Mouse (Mus musculus): ENCODE data around the gene Mpped2. TPM values are rescaled to one million over a fixed set of nuclear protein-coding genes. Genes with fewer than 3 reads are reported as not detected.

Gene Mpped2
- polyA plus RNA-seq, 1 experiment from 2014 or later: 5.8 TPM

DNA sequence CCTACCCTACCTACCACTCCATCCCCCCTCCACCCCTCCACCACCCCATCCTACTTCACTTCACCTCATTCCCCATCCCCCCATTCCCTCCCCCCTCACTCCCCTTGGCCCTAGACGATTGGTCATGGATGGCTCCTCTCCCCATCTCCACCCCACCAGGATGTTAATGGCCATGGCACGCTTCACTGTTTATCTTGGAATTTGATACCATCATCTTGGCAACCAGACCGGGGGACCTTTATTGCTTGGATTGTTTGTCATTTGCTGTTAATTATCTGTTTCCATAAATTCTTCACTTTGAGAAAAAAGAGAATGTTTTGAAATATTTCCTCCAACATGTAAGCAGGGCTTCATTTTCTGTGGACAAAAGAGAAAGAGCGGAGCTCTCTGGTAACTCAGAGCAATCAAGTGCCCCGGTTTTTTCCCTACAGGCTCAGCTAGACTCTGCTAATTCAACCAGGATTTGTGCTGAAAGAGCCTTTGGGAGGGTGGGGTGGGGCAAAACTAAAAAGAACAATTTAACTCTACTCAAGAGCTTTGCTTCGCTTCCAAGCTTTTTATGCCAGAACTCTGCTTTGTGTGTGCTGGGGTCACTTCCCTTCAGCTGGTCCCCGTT is 17.9 kb downstream of the Mpped2 start:
- no peak for TF ChIP-seq EP300 (optimal IDR thresholded peaks at IDR 0.05)
- TF ChIP-seq CTCF (IDR thresholded peaks at IDR 0.05; ENCODE audit: low read depth): no peak
- H3K4me3 ChIP-seq (ENCODE audit: low read depth, low read length): no peak overlapping the region

DNA sequence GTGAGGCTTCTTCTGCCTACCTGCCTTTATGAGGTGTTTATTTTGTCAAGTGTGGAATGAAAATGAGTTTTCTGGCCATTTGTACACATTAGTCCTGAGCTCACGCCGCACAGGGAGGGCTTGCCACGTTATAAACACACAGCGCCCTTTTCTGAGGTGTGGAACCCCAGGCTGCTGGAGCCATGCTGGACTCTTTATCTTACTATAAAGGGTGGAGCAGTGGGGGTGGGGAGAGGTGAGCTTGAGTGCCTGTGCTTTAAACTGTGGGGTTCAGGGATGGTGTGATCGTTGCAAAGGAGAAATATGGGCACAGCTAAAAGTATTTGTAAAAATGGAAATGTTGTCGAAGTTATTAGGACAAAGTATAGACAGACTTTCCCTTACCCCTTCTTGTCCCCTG is 18.4 kb downstream of the Mpped2 start:
- H3K9me3 ChIP-seq (ENCODE audit: control insufficient read depth, low read length): no peaks in the 10 kb centered on the region
- no peaks in the 10 kb centered on the region for H3K36me3 ChIP-seq (ENCODE audit: control insufficient read depth, insufficient read depth, low read length)
- no peak overlapping the region for H3K4me3 ChIP-seq (ENCODE audit: low read depth, low read length)
- H3K27me3 ChIP-seq (ENCODE audit: control insufficient read depth, insufficient read depth, low read length): no peaks in the 10 kb centered on the region
- no peak overlapping the region for H3K27ac ChIP-seq (replicated peaks)
- DNase-seq (ENCODE audit: low spot score): no peak
- no peak overlapping the region for H3K4me2 ChIP-seq (replicated peaks; ENCODE audit: low read depth)
- no peak for ATAC-seq (ENCODE audit: low FRiP score, low TSS enrichment)
- no peaks in the 10 kb centered on the region for H3K4me1 ChIP-seq (replicated peaks; ENCODE audit: control insufficient read depth, insufficient read depth)
- TF ChIP-seq EP300 (optimal IDR thresholded peaks at IDR 0.05) (no peak), CTCF (IDR thresholded peaks at IDR 0.05; ENCODE audit: low read depth) (no peak)
- WGBS: 29% methylated on average over 6 of the region's 6 CpGs
- H3K9ac ChIP-seq (ENCODE audit: low read length): no peak overlapping the region

More for the DNA sequence above, 17.9 kb downstream of the Mpped2 start:
- no peak overlapping the region for H3K9ac ChIP-seq (ENCODE audit: low read length)
- no peak for DNase-seq (ENCODE audit: low spot score)
- no peak for ATAC-seq (ENCODE audit: low FRiP score, low TSS enrichment)
- no peaks in the 10 kb centered on the region for H3K9me3 ChIP-seq (ENCODE audit: control insufficient read depth, low read length)
- no peaks in the 10 kb centered on the region for H3K4me1 ChIP-seq (replicated peaks; ENCODE audit: control insufficient read depth, insufficient read depth)
- WGBS: 20% methylated on average over 7 of the region's 7 CpGs
- no peak overlapping the region for H3K4me2 ChIP-seq (replicated peaks; ENCODE audit: low read depth)
- no peaks in the 10 kb centered on the region for H3K36me3 ChIP-seq (ENCODE audit: control insufficient read depth, insufficient read depth, low read length)
- H3K27me3 ChIP-seq (ENCODE audit: control insufficient read depth, insufficient read depth, low read length): no peaks in the 10 kb centered on the region
- H3K27ac ChIP-seq (replicated peaks): no peak overlapping the region

GRCm38 (mm10) chr2:106713151-106713550 is 20.1 kb downstream of the Mpped2 start:
- DNase-seq (ENCODE audit: low spot score) (no peak), ATAC-seq (ENCODE audit: low FRiP score, low TSS enrichment) (no peak)
- no peak overlapping the region for H3K4me3 ChIP-seq (ENCODE audit: low read depth, low read length)
- H3K4me2 ChIP-seq (replicated peaks; ENCODE audit: low read depth): no peak overlapping the region
- no peaks in the 10 kb centered on the region for H3K36me3 ChIP-seq (ENCODE audit: control insufficient read depth, insufficient read depth, low read length)
- no peak overlapping the region for H3K27ac ChIP-seq (replicated peaks)
- no peak overlapping the region for H3K9ac ChIP-seq (ENCODE audit: low read length)
- no peaks in the 10 kb centered on the region for H3K27me3 ChIP-seq (ENCODE audit: control insufficient read depth, insufficient read depth, low read length)
- TF ChIP-seq CTCF (IDR thresholded peaks at IDR 0.05; ENCODE audit: low read depth): no peak
- TF ChIP-seq EP300 (optimal IDR thresholded peaks at IDR 0.05): no peak
- H3K4me1 ChIP-seq (replicated peaks; ENCODE audit: control insufficient read depth, insufficient read depth): no peaks in the 10 kb centered on the region
- 22% methylated on average over 4 of the region's 4 CpGs for WGBS
- H3K9me3 ChIP-seq (ENCODE audit: control insufficient read depth, low read length): no peaks in the 10 kb centered on the region

DNA sequence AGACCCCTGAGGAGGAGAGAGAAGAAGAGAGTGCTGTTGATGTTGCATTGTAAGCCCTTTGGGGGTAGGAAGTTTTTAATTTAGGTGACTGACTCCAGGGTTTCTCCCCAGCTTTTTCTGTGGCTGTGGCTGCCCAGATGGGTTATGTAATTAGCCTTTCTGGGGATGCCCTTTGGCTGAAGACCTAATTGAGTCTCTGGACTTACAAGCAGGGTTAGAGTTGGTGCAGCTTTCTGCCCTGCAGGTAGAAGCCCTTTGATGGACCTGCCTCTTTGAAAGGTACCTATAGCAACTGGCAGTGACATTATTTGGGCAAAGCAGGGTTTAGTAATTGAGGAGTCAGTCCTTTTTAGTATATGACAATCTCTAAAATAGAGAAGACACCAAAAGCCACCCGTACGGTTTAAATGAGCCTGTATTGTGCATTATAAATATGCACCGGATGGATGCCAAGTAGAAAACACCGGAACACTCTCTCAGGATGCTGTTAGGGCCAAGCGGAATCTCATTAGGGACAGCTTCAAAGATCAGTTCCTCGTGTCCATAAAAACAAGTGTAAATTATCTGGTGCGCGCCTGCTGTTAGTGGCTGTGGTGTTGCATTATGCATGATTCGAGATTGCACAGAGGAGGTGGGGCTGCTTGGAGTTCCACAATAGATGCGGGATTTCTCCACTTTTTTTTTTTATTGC is 22.8 kb downstream of the Mpped2 start:
- Histone ChIP-seq H3K27ac (replicated peaks) (no peak overlapping the region), H3K36me3 (ENCODE audit: control insufficient read depth, insufficient read depth, low read length) (no peaks in the 10 kb centered on the region), H3K4me3 (ENCODE audit: low read depth, low read length) (no peak overlapping the region), H3K4me2 (replicated peaks; ENCODE audit: low read depth) (no peak overlapping the region), H3K4me1 (replicated peaks; ENCODE audit: control insufficient read depth, insufficient read depth) (no peaks in the 10 kb centered on the region), H3K27me3 (ENCODE audit: control insufficient read depth, insufficient read depth, low read length) (no peaks in the 10 kb centered on the region), H3K9me3 (ENCODE audit: control insufficient read depth, low read length) (no peaks in the 10 kb centered on the region), H3K9ac (ENCODE audit: low read length) (no peak overlapping the region)
- no peak for DNase-seq (ENCODE audit: low spot score)
- WGBS: 81% methylated on average over 10 of the region's 10 CpGs
- no peak for ATAC-seq (ENCODE audit: low FRiP score, low TSS enrichment)
- TF ChIP-seq EP300 (optimal IDR thresholded peaks at IDR 0.05): no peak
- TF ChIP-seq CTCF (IDR thresholded peaks at IDR 0.05; ENCODE audit: low read depth): no peak

GRCm38 (mm10) chr2:106716365-106716717 is 23.3 kb downstream of the Mpped2 start:
- no peaks in the 10 kb centered on the region for H3K4me1 ChIP-seq (replicated peaks; ENCODE audit: control insufficient read depth, insufficient read depth)
- no peaks in the 10 kb centered on the region for H3K9me3 ChIP-seq (ENCODE audit: control insufficient read depth, low read length)
- H3K27me3 ChIP-seq (ENCODE audit: control insufficient read depth, insufficient read depth, low read length): no peaks in the 10 kb centered on the region
- TF ChIP-seq CTCF (IDR thresholded peaks at IDR 0.05; ENCODE audit: low read depth): no peak
- TF ChIP-seq EP300 (optimal IDR thresholded peaks at IDR 0.05): no peak
- H3K36me3 ChIP-seq (ENCODE audit: control insufficient read depth, insufficient read depth, low read length): no peaks in the 10 kb centered on the region
- ATAC-seq (ENCODE audit: low FRiP score, low TSS enrichment) (no peak), DNase-seq (ENCODE audit: low spot score) (no peak)
- 75% methylated on average over 7 of the region's 7 CpGs for WGBS
- no peak overlapping the region for H3K9ac ChIP-seq (ENCODE audit: low read length)
- no peak overlapping the region for H3K4me3 ChIP-seq (ENCODE audit: low read depth, low read length)
- H3K27ac ChIP-seq (replicated peaks): no peak overlapping the region
- no peak overlapping the region for H3K4me2 ChIP-seq (replicated peaks; ENCODE audit: low read depth)

DNA sequence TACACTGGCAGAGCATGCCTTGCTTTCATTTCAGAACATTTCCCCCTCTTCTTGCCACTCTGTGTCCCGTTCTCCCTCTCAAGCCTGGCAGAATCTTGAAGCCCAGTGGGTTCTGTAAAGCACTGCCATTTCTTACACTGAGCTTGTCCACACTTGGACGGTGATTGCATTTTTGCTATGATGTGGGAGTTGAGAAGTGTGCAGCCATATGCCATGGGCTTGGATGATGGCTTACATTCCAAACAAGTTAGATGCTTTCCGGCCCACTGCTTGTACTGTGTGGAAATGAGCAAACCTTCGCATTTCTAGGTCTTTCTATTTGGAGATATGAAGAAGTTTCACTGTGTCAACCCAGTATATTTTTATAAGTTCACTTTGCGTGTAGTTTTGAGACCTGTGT is 25.8 kb downstream of the Mpped2 start:
- no peak for ATAC-seq (ENCODE audit: low FRiP score, low TSS enrichment)
- Histone ChIP-seq H3K36me3 (ENCODE audit: control insufficient read depth, insufficient read depth, low read length) (no peaks in the 10 kb centered on the region), H3K9ac (ENCODE audit: low read length) (no peak overlapping the region), H3K4me2 (replicated peaks; ENCODE audit: low read depth) (no peak overlapping the region), H3K27ac (replicated peaks) (no peak overlapping the region), H3K27me3 (ENCODE audit: control insufficient read depth, insufficient read depth, low read length) (no peaks in the 10 kb centered on the region), H3K4me3 (ENCODE audit: low read depth, low read length) (no peak overlapping the region), H3K9me3 (ENCODE audit: control insufficient read depth, low read length) (no peaks in the 10 kb centered on the region), H3K4me1 (replicated peaks; ENCODE audit: control insufficient read depth, insufficient read depth) (no peaks in the 10 kb centered on the region)
- DNase-seq (ENCODE audit: low spot score): no peak
- 82% methylated on average over 5 of the region's 5 CpGs for WGBS
- no peak for TF ChIP-seq CTCF (IDR thresholded peaks at IDR 0.05; ENCODE audit: low read depth)
- no peak for TF ChIP-seq EP300 (optimal IDR thresholded peaks at IDR 0.05)
